Mouse (Mus musculus) neutrophil, adult 5-6 weeks (primary cell): ENCODE results near the gene Gm9944. TPM values are rescaled to one million over a fixed set of nuclear protein-coding genes. Genes with fewer than 3 reads are reported as not detected.

Source experiments
- total RNA-seq: library from RNA; stranded (forward); fragments of 200-1000 nt; gene quantifications from 2 replicates; pipeline ENCODE4 v1.2.3, GENCODE M21; 2017

Gene Gm9944
- total RNA-seq, 1 experiment from 2014 or later: not detected

Other genes starting within 250 kb of the Gm9944 start
- gene C87977, start 240.0 kb downstream of the Gm9944 start, total RNA-seq: not detected in 2 replicates
- not detected in 2 replicates for gene Pramel5, start 172.8 kb downstream of the Gm9944 start, total RNA-seq
- 0.35 TPM in 1 of 2 replicates, not detected in the other for gene Gm13128, start 123.1 kb downstream of the Gm9944 start, total RNA-seq
- not detected in 2 replicates for gene Gm13119, start 95.4 kb downstream of the Gm9944 start, total RNA-seq
- not detected in 2 replicates for gene Pramef20, start 75.4 kb downstream of the Gm9944 start, total RNA-seq
- not detected in 2 replicates for gene Pramef12, start 44.9 kb downstream of the Gm9944 start, total RNA-seq
- gene 1700012P22Rik, start 14.5 kb downstream of the Gm9944 start, total RNA-seq: not detected in 2 replicates
- not detected in 2 replicates for gene Aadacl3, start 10.4 kb upstream of the Gm9944 start, total RNA-seq
- gene 9430007A20Rik, start 66.5 kb upstream of the Gm9944 start, total RNA-seq: not detected in 2 replicates
- not detected in 2 replicates for gene Gm13124, start 111.8 kb upstream of the Gm9944 start, total RNA-seq
- not detected in 2 replicates for gene Aadacl4, start 160.4 kb upstream of the Gm9944 start, total RNA-seq
- not detected in 2 replicates for gene Gm436, start 233.1 kb upstream of the Gm9944 start, total RNA-seq